Mouse (Mus musculus) urinary bladder, postnatal 14 days (tissue): ENCODE results near the gene Tbpl2.
A peak's percentile ranks its signal among the peaks of the same experiment; 100 is the strongest.

Source experiments
- DNase-seq: peaks from one replicate; pipeline ENCODE4 v3.0.0; 2021; ENCODE audit warnings: low spot score

The Tbpl2 gene

GRCm38 (mm10) chr2:24096495-24096894, at the start of gene Tbpl2:
Gene Tbpl2 (minus strand): TSS chr2:24096595.
- no peak for DNase-seq

GRCm38 (mm10) chr2:24134373-24134772, 38.0 kb upstream of the Tbpl2 start:
- DNase-seq = no peak

- no peak for DNase-seq
These were observed 12.7 kb upstream of the Tbpl2 start for GRCm38 (mm10) chr2:24109085-24109484.

- no peak for DNase-seq
These were observed 7.4 kb upstream of the Tbpl2 start for GRCm38 (mm10) chr2:24103619-24104289.

- DNase-seq = no peak
These were observed 5.5 kb downstream of the Tbpl2 start for GRCm38 (mm10) chr2:24090921-24091320.

- no peak for DNase-seq
These were observed 45.9 kb downstream of the Tbpl2 start for GRCm38 (mm10) chr2:24050459-24050858.

- DNase-seq = no peak
These were observed 46.9 kb downstream of the Tbpl2 start, which contains the start of gene Hnmt for GRCm38 (mm10) chr2:24049344-24049990. Gene Hnmt (minus strand): TSS chr2:24049394.

- peak; percentile 52 for DNase-seq
These were observed 47.8 kb downstream of the Tbpl2 start for GRCm38 (mm10) chr2:24048480-24049097.

- no peak for DNase-seq
These were observed 48.6 kb downstream of the Tbpl2 start for GRCm38 (mm10) chr2:24047551-24048479.

- no peak for DNase-seq
These were observed 53.5 kb downstream of the Tbpl2 start for GRCm38 (mm10) chr2:24042901-24043300.

- DNase-seq = no peak
These were observed 55.9 kb downstream of the Tbpl2 start for GRCm38 (mm10) chr2:24040531-24040930.
